Mouse (Mus musculus): ENCODE results near the gene 1700023F06Rik.

- TF ChIP-seq CTCF (IDR thresholded peaks at IDR 0.05; ENCODE audit: low read depth, low read length) (no peak), POLR2AphosphoS5 (IDR thresholded peaks at IDR 0.05; ENCODE audit: insufficient replicate concordance, low read depth, low read length) (no peak), GATA1 (IDR thresholded peaks at IDR 0.05; ENCODE audit: borderline replicate concordance, low read length) (no peak), TAL1 (conservative IDR thresholded peaks at IDR 0.05; ENCODE audit: low read depth, low read length) (no peak), GATA2 (IDR thresholded peaks at IDR 0.05; ENCODE audit: borderline replicate concordance, low read depth, low read length) (no peak)
These were observed 33.4 kb downstream of the 1700023F06Rik start for GRCm38 (mm10) chr11:103174891-103175391.
